ENCODE assay signal across 13 mouse cellular contexts in genomic region chr6:53662858-53663833, GRCm38 (mm10).
DNase-seq lines count a peak whose midpoint lies in the region; ATAC-seq and TF ChIP-seq lines count a peak whose summit lies in the region.
"Had no signal": no experiment of that assay in that cellular context is flagged by ENCODE, and none has a peak within 500 bp of the region (broad histone marks: within the 10 kb centered on the region; RNA-seq: fewer than 3 reads in every experiment).

No protein-coding gene starts in this region.

- H3K36me3 ChIP-seq in lung, embryonic 14.5 days (ENCODE audit: insufficient read depth) = no peaks in the 10 kb centered on the region
- no peaks in the 10 kb centered on the region for H3K36me3 ChIP-seq in embryonic facial prominence, embryonic 10.5 days (replicated peaks)
- H3K36me3 ChIP-seq in forebrain, embryonic 14.5 days (ENCODE audit: control insufficient read depth, insufficient read depth, low read length) = no peaks in the 10 kb centered on the region
- H3K36me3 ChIP-seq: kidney, embryonic 15.5 days had no signal

- H3K27me3 ChIP-seq in lung, embryonic 14.5 days (ENCODE audit: insufficient read depth, low read length) = no peaks in the 10 kb centered on the region
- no peaks in the 10 kb centered on the region for H3K27me3 ChIP-seq in embryonic facial prominence, embryonic 10.5 days (replicated peaks; ENCODE audit: low read depth, poor library complexity, severe bottlenecking)
- H3K27me3 ChIP-seq in forebrain, embryonic 14.5 days (replicated peaks; ENCODE audit: control insufficient read depth, insufficient read depth, low read length) = no peaks in the 10 kb centered on the region

- 28% methylated on average over 11 of the region's 11 CpGs for WGBS in lung, embryonic 14.5 days
- WGBS in embryonic facial prominence, embryonic 10.5 days = 82% methylated on average over 11 of the region's 11 CpGs
- 29% methylated on average over 11 of the region's 11 CpGs for WGBS in forebrain, embryonic 14.5 days

- 0 out of 2 replicates have a peak overlapping the region, but pooled peaks have one; percentile 77 for H3K27ac ChIP-seq in lung, embryonic 14.5 days (ENCODE audit: low read depth)
- H3K27ac ChIP-seq in embryonic facial prominence, embryonic 10.5 days (replicated peaks) = 0 out of 2 replicates have a peak overlapping the region, but pooled peaks have one; percentile 35
- H3K27ac ChIP-seq in forebrain, embryonic 14.5 days (ENCODE audit: low read depth, low read length) = no peak overlapping the region
- H3K27ac ChIP-seq: kidney, embryonic 15.5 days had no signal

- no peak overlapping the region for H3K9ac ChIP-seq in lung, embryonic 14.5 days
- no peak overlapping the region for H3K9ac ChIP-seq in forebrain, embryonic 14.5 days (ENCODE audit: low read length)
- H3K9ac ChIP-seq: kidney, embryonic 15.5 days had no signal

- no peaks in the 10 kb centered on the region for H3K9me3 ChIP-seq in lung, embryonic 14.5 days (ENCODE audit: low read depth, low read length)
- no peaks in the 10 kb centered on the region for H3K9me3 ChIP-seq in embryonic facial prominence, embryonic 10.5 days
- H3K9me3 ChIP-seq in forebrain, embryonic 14.5 days (replicated peaks; ENCODE audit: control insufficient read depth, low read length) = no peaks in the 10 kb centered on the region
- H3K9me3 ChIP-seq: kidney, embryonic 15.5 days had no signal

- H3K4me1 ChIP-seq in lung, embryonic 14.5 days (ENCODE audit: insufficient read depth) = peaks cover 42% of the 10 kb centered on the region
- H3K4me1 ChIP-seq in embryonic facial prominence, embryonic 10.5 days = peaks cover 17% of the 10 kb centered on the region
- H3K4me1 ChIP-seq in forebrain, embryonic 14.5 days (ENCODE audit: control insufficient read depth, insufficient read depth, low read length) = peaks cover 21% of the 10 kb centered on the region

- no peak overlapping the region for H3K4me3 ChIP-seq in lung, embryonic 14.5 days (ENCODE audit: low read depth, low read length)
- H3K4me3 ChIP-seq in embryonic facial prominence, embryonic 10.5 days = no peak overlapping the region
- H3K4me3 ChIP-seq in forebrain, embryonic 14.5 days (ENCODE audit: low read depth, low read length) = no peak overlapping the region
- H3K4me3 ChIP-seq: kidney, embryonic 15.5 days had no signal

- ATAC-seq in lung, embryonic 14.5 days (ENCODE audit: insufficient read depth) = peak; percentile 60
- peak; percentile 84 for ATAC-seq in forebrain, embryonic 14.5 days
- ATAC-seq: activated CD4-positive, CD25-positive, alpha-beta regulatory T cell, adult 4 months had no signal

- intact Hi-C loops in heart, postnatal 10 days (cut with DNase I) = no loop called here

- TF ChIP-seq CTCF in lung, embryonic 14.5 days (IDR thresholded peaks at IDR 0.05; ENCODE audit: low read depth) = no peak

- peak; percentile 88 for DNase-seq in lung, embryonic 14.5 days
- DNase-seq in lung, postnatal 25 days (ENCODE audit: low spot score) = no peak
- no peak for DNase-seq in embryonic facial prominence, embryonic 10.5 days (ENCODE audit: low spot score)
- DNase-seq in forebrain, embryonic 14.5 days (ENCODE audit: low spot score) = peak; percentile 90
- peak; percentile 42 for DNase-seq in lung, postnatal 10 days
- no peak for DNase-seq in spleen, postnatal 10 days (ENCODE audit: low spot score in 2 of 2)
- no peak for DNase-seq in heart, postnatal 10 days
- no peak for DNase-seq in spleen, adult 12 weeks (ENCODE audit: low spot score)
- DNase-seq: cerebellum, adult 11-12 months; thymus, adult 2 months had no signal

- no peak overlapping the region for H3K4me2 ChIP-seq in lung, embryonic 14.5 days
- no peak overlapping the region for H3K4me2 ChIP-seq in forebrain, embryonic 14.5 days (ENCODE audit: low read length)
- H3K4me2 ChIP-seq: heart, embryonic 11.5 days; kidney, embryonic 15.5 days had no signal

Comparison
In these comparisons a context has a peak if more than half of its experiments do, and no peak if none do; other contexts are left out.
1. DNase-seq: peak in lung, embryonic 14.5 days (single experiment), forebrain, embryonic 14.5 days (single experiment) and lung, postnatal 10 days (single experiment); none in lung, postnatal 25 days (single experiment), embryonic facial prominence, embryonic 10.5 days (single experiment), spleen, postnatal 10 days (0 of 2), heart, postnatal 10 days (0 of 2) and spleen, adult 12 weeks (single experiment).